Mouse (Mus musculus) liver, embryonic 15.5 days (tissue): Measurements from ENCODE around the gene Arhgap29. TPM values are rescaled to one million over a fixed set of nuclear protein-coding genes. Genes with fewer than 3 reads are reported as not detected.

ENCODE experiments used
- ATAC-seq: fragments of 200-750 bp; cut with Nextera tagmentation; 2 replicates; pipeline ENCODE4 v1.8.0; 2017; ENCODE audit warnings: moderate number of reproducible peaks, mild to moderate bottlenecking, moderate library complexity; ENCODE audit not compliant: insufficient read depth
- H3K27ac ChIP-seq: fragments of 300-500 bp; sonication (generic); replicated peaks from 2 replicates; pipeline ENCODE4 v1.5.1; 2015; ENCODE audit warnings: mild to moderate bottlenecking, inconsistent platforms
- H3K27me3 ChIP-seq: fragments of 300-500 bp; sonication (generic); 2 replicates; pipeline ENCODE4 v1.6.1; 2015; ENCODE audit warnings: mild to moderate bottlenecking, inconsistent platforms
- H3K36me3 ChIP-seq: fragments of 300-500 bp; sonication (generic); replicated peaks from 2 replicates; pipeline ENCODE4 v1.6.1; 2015; ENCODE audit warnings: moderate library complexity, mild to moderate bottlenecking, inconsistent platforms
- H3K4me1 ChIP-seq: fragments of 300-500 bp; sonication (generic); replicated peaks from 2 replicates; pipeline ENCODE4 v1.6.1; 2015; ENCODE audit warnings: inconsistent platforms
- H3K4me2 ChIP-seq: fragments of 300-500 bp; sonication (generic); 2 replicates; pipeline ENCODE4 v1.6.1; 2015; ENCODE audit warnings: moderate library complexity, mild to moderate bottlenecking, inconsistent platforms
- H3K4me3 ChIP-seq: fragments of 300-500 bp; sonication (generic); replicated peaks from 2 replicates; pipeline ENCODE4 v1.5.1; 2015; ENCODE audit warnings: mild to moderate bottlenecking, inconsistent platforms
- H3K9ac ChIP-seq: fragments of 300-500 bp; sonication (generic); 2 replicates; pipeline ENCODE4 v1.6.1; 2015; ENCODE audit warnings: moderate library complexity, mild to moderate bottlenecking, inconsistent platforms
- H3K9me3 ChIP-seq: fragments of 300-500 bp; sonication (generic); replicated peaks from 2 replicates; pipeline ENCODE4 v1.6.1; 2016; ENCODE audit warnings: inconsistent platforms
- WGBS: fragments of 180-500 bp; shearing (Covaris S2); methylation state at CpG from one replicate; pipeline ENCODE4 v1.1.7; 2015; ENCODE audit warnings: mixed read lengths; ENCODE audit not compliant: insufficient replicate concordance; 5-methylcytosine and 5-hydroxymethylcytosine counted together
- polyA plus RNA-seq: library from polyadenylated mRNA; unstranded; fragments of >200 nt; fragmentation: Nextera tagmentation; extraction: Ambion mirVana; gene quantifications from 2 replicates; pipeline ENCODE4 v1.2.1, GENCODE M21; 2015

Gene Arhgap29
- polyA plus RNA-seq, 1 experiment from 2014 or later, result 5.4 TPM

GRCm38 (mm10) chr3:121916802-121917532, 35.4 kb upstream of the Arhgap29 start:
- H3K4me3 ChIP-seq, result no peak overlapping the region
- ATAC-seq, result peak; percentile 85
- peak overlapping the region; percentile 32; the same call in 1 of the 2 replicates for H3K4me2 ChIP-seq
- no peaks in the 10 kb centered on the region for H3K27me3 ChIP-seq
- WGBS, result 30% methylated on average over 5 of the region's 5 CpGs
- H3K36me3 ChIP-seq, result no peaks in the 10 kb centered on the region
- H3K9ac ChIP-seq, result no peak overlapping the region
- H3K9me3 ChIP-seq, result no peaks in the 10 kb centered on the region
- peaks cover 16% of the 10 kb centered on the region for H3K4me1 ChIP-seq
- peak overlapping the region; percentile 39 for H3K27ac ChIP-seq

GRCm38 (mm10) chr3:121917658-121918057, 34.7 kb upstream of the Arhgap29 start:
- Histone ChIP-seq H3K4me1 (peaks cover 16% of the 10 kb centered on the region), H3K9me3 (no peaks in the 10 kb centered on the region), H3K4me2 (no peak overlapping the region), H3K36me3 (no peaks in the 10 kb centered on the region), H3K9ac (no peak overlapping the region), H3K27me3 (no peaks in the 10 kb centered on the region), H3K27ac (no peak overlapping the region), H3K4me3 (no peak overlapping the region)
- WGBS, result 62% methylated on average over 7 of the region's 7 CpGs
- no peak for ATAC-seq

GRCm38 (mm10) chr3:121919961-121920360, 32.4 kb upstream of the Arhgap29 start:
- no peaks in the 10 kb centered on the region for H3K9me3 ChIP-seq
- H3K36me3 ChIP-seq, result no peaks in the 10 kb centered on the region
- no peak overlapping the region for H3K4me2 ChIP-seq
- WGBS, result 64% methylated on average over 5 of the region's 5 CpGs
- no peak overlapping the region for H3K9ac ChIP-seq
- H3K4me3 ChIP-seq, result no peak overlapping the region
- H3K4me1 ChIP-seq, result peaks cover 16% of the 10 kb centered on the region
- ATAC-seq, result no peak
- no peak overlapping the region for H3K27ac ChIP-seq
- H3K27me3 ChIP-seq, result no peaks in the 10 kb centered on the region

GRCm38 (mm10) chr3:121920769-121921168, 31.6 kb upstream of the Arhgap29 start:
- peaks cover 16% of the 10 kb centered on the region for H3K4me1 ChIP-seq
- H3K27me3 ChIP-seq, result no peaks in the 10 kb centered on the region
- no peaks in the 10 kb centered on the region for H3K9me3 ChIP-seq
- 56% methylated on average over 3 of the region's 3 CpGs for WGBS
- H3K36me3 ChIP-seq, result no peaks in the 10 kb centered on the region
- no peak for ATAC-seq
- no peak overlapping the region for H3K4me3 ChIP-seq
- no peak overlapping the region for H3K9ac ChIP-seq
- no peak overlapping the region for H3K27ac ChIP-seq
- H3K4me2 ChIP-seq, result no peak overlapping the region

- H3K27me3 ChIP-seq, result no peaks in the 10 kb centered on the region
- H3K27ac ChIP-seq, result no peak overlapping the region
- no peaks in the 10 kb centered on the region for H3K9me3 ChIP-seq
- no peak for ATAC-seq
- no peak overlapping the region for H3K4me3 ChIP-seq
- H3K9ac ChIP-seq, result no peak overlapping the region
- WGBS, result 65% methylated on average over 11 of the region's 11 CpGs
- H3K4me1 ChIP-seq, result no peaks in the 10 kb centered on the region
- H3K36me3 ChIP-seq, result no peaks in the 10 kb centered on the region
- H3K4me2 ChIP-seq, result no peak overlapping the region
These were observed 27.4 kb upstream of the Arhgap29 start for GRCm38 (mm10) chr3:121924768-121925486.

- Histone ChIP-seq H3K4me2 (no peak overlapping the region), H3K27me3 (no peaks in the 10 kb centered on the region), H3K4me1 (no peaks in the 10 kb centered on the region), H3K4me3 (no peak overlapping the region), H3K36me3 (no peaks in the 10 kb centered on the region), H3K9ac (no peak overlapping the region), H3K9me3 (no peaks in the 10 kb centered on the region), H3K27ac (no peak overlapping the region)
- WGBS, result 55% methylated on average over 3 of the region's 3 CpGs
- ATAC-seq, result no peak
These were observed 24.7 kb upstream of the Arhgap29 start for GRCm38 (mm10) chr3:121927601-121928000.

GRCm38 (mm10) chr3:121932815-121933214, 19.5 kb upstream of the Arhgap29 start:
- Histone ChIP-seq H3K4me1 (no peaks in the 10 kb centered on the region), H3K9me3 (no peaks in the 10 kb centered on the region), H3K4me2 (no peak overlapping the region), H3K27ac (no peak overlapping the region), H3K4me3 (no peak overlapping the region), H3K36me3 (no peaks in the 10 kb centered on the region), H3K9ac (no peak overlapping the region), H3K27me3 (no peaks in the 10 kb centered on the region)
- WGBS, result 56% methylated on average over 4 of the region's 4 CpGs
- ATAC-seq, result no peak

- ATAC-seq, result no peak
These were observed 16.1 kb upstream of the Arhgap29 start for GRCm38 (mm10) chr3:121936241-121936640.

GRCm38 (mm10) chr3:121937036-121937435, 15.3 kb upstream of the Arhgap29 start:
- H3K4me2 ChIP-seq, result no peak overlapping the region
- H3K27ac ChIP-seq, result no peak overlapping the region
- no peaks in the 10 kb centered on the region for H3K36me3 ChIP-seq
- H3K4me1 ChIP-seq, result no peaks in the 10 kb centered on the region; the same call in 1 of the 2 replicates
- no peaks in the 10 kb centered on the region for H3K27me3 ChIP-seq
- H3K9ac ChIP-seq, result no peak overlapping the region
- no peaks in the 10 kb centered on the region for H3K9me3 ChIP-seq
- 67% methylated on average over 6 of the region's 6 CpGs for WGBS
- no peak for ATAC-seq
- no peak overlapping the region for H3K4me3 ChIP-seq

More at GRCm38 (mm10) chr3:121936241-121936640, 16.1 kb upstream of the Arhgap29 start:
- WGBS, result 55% methylated on average over 2 of the region's 2 CpGs
- Histone ChIP-seq H3K4me1 (no peaks in the 10 kb centered on the region; the same call in 1 of the 2 replicates), H3K9ac (no peak overlapping the region), H3K9me3 (no peaks in the 10 kb centered on the region), H3K27ac (no peak overlapping the region), H3K36me3 (no peaks in the 10 kb centered on the region), H3K27me3 (no peaks in the 10 kb centered on the region), H3K4me2 (no peak overlapping the region), H3K4me3 (no peak overlapping the region)

GRCm38 (mm10) chr3:121939658-121940057, 12.7 kb upstream of the Arhgap29 start:
- H3K9ac ChIP-seq, result no peak overlapping the region
- no peaks in the 10 kb centered on the region for H3K36me3 ChIP-seq
- H3K4me3 ChIP-seq, result no peak overlapping the region
- 0 out of 2 replicates have a peak, but pooled peaks have one; percentile 25 for ATAC-seq
- 40% methylated on average over 1 of the region's 1 CpGs for WGBS
- H3K27me3 ChIP-seq, result no peaks in the 10 kb centered on the region
- H3K4me2 ChIP-seq, result no peak overlapping the region
- no peaks in the 10 kb centered on the region; the same call in 1 of the 2 replicates for H3K4me1 ChIP-seq
- H3K9me3 ChIP-seq, result no peaks in the 10 kb centered on the region
- H3K27ac ChIP-seq, result no peak overlapping the region

GRCm38 (mm10) chr3:121940094-121940889, 12.0 kb upstream of the Arhgap29 start:
- peak; percentile 28 for ATAC-seq
- H3K4me2 ChIP-seq, result no peak overlapping the region
- H3K36me3 ChIP-seq, result no peaks in the 10 kb centered on the region
- 42% methylated on average over 8 of the region's 8 CpGs for WGBS
- H3K9me3 ChIP-seq, result no peaks in the 10 kb centered on the region
- H3K4me1 ChIP-seq, result no peaks in the 10 kb centered on the region; the same call in 1 of the 2 replicates
- H3K27ac ChIP-seq, result no peak overlapping the region
- no peak overlapping the region for H3K9ac ChIP-seq
- H3K27me3 ChIP-seq, result no peaks in the 10 kb centered on the region
- H3K4me3 ChIP-seq, result no peak overlapping the region
